Mouse (Mus musculus): ENCODE data around the gene Rasal2. TPM values are rescaled to one million over a fixed set of nuclear protein-coding genes. Genes with fewer than 3 reads are reported as not detected.

Rasal2 gene
- polyA plus RNA-seq, 1 experiment from 2014 or later, result 12.8 TPM

DNA sequence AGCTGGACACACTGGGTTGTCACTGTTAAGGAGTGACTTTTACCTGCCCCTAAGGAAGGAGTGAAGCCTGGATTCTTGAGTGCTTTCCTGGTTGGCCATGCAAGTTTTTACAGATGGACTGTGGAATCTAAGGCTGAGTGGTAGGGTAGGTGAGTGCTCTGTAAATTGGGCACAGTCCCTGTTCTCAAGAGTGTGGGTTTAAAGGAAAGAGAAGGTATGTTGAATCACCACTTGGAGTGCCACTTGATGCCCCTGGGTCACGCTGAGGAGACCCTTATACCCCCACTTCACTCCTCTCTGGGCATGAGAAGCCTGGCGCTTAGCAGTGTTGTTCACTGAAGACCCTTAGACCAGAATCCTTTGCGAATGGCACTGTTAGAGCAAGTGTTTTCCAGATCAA, 295.0 kb downstream of the Rasal2 start:
- Histone ChIP-seq H3K27me3 (no peaks in the 10 kb centered on the region), H3K9me3 (no peaks in the 10 kb centered on the region), H3K4me3 (no peak overlapping the region), H3K27ac (no peak overlapping the region), H3K9ac (no peak overlapping the region), H3K36me3 (no peaks in the 10 kb centered on the region), H3K4me1 (no peaks in the 10 kb centered on the region), H3K4me2 (no peak overlapping the region)
- ATAC-seq (ENCODE audit: insufficient number of reproducible peaks, low FRiP score, low TSS enrichment, low read depth), result no peak
- WGBS, result 89% methylated on average over 3 of the region's 3 CpGs

DNA sequence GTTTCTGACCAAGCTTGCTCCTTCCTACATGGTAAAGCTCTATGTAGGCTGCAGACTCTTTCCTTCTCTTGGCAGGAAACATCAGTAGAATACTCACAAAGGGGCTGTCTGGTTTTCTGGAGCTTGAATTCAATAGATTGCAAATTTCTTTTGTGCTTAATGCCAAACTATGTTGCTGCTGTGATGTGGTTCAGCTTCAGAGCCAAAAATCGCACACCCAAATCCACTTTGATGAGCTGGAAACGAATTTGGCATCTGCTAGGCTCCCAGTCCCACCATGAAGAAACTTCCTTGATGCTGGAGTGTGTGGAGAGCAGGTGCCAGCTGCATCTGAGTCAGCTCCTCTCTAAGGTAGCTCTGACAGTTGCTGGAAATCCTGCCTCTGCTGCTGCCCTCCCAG, 297.9 kb downstream of the Rasal2 start:
- H3K9me3 ChIP-seq, result no peaks in the 10 kb centered on the region
- no peak overlapping the region for H3K9ac ChIP-seq
- ATAC-seq (ENCODE audit: insufficient number of reproducible peaks, low FRiP score, low TSS enrichment, low read depth), result no peak
- H3K27me3 ChIP-seq, result no peaks in the 10 kb centered on the region
- WGBS, result 65% methylated on average over 2 of the region's 2 CpGs
- H3K27ac ChIP-seq, result no peak overlapping the region
- no peak overlapping the region for H3K4me3 ChIP-seq
- 0 out of 2 replicates have a peak, but pooled peaks cover 4% of the 10 kb centered on the region for H3K4me1 ChIP-seq
- H3K4me2 ChIP-seq, result no peak overlapping the region
- H3K36me3 ChIP-seq, result no peaks in the 10 kb centered on the region

DNA sequence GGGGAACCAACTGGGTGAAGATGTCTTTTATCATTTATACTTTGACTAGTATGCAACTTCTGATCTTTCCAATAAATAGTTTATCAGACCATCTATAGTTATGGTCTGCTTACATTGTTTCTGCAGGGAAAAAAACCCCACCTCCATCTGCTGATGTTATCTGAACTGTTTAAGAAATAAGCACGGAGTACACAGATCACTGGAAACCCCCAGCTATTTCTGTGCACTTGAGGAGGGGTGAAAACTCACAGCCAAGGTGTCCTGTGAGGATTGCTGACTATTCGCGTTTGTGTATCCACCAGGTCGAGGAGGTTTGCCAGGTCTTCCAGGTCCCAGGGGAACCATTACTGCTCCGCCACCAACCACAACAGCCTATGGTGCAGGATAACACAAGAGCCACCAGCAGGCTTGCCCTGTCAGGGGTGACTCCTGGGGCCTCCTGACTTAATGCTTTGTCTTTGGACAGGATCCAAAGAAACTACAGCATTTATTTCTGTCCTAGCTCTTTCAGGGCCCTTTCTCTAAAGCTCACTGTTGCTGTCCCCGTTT, 302.0 kb downstream of the Rasal2 start:
- no peak overlapping the region for H3K4me3 ChIP-seq
- H3K9ac ChIP-seq, result no peak overlapping the region
- no peaks in the 10 kb centered on the region for H3K27me3 ChIP-seq
- H3K9me3 ChIP-seq, result no peaks in the 10 kb centered on the region
- H3K4me2 ChIP-seq, result no peak overlapping the region
- 59% methylated on average over 6 of the region's 6 CpGs for WGBS
- H3K4me1 ChIP-seq, result 0 out of 2 replicates have a peak, but pooled peaks cover 4% of the 10 kb centered on the region
- H3K27ac ChIP-seq, result no peak overlapping the region
- H3K36me3 ChIP-seq, result no peaks in the 10 kb centered on the region
- ATAC-seq (ENCODE audit: insufficient number of reproducible peaks, low FRiP score, low TSS enrichment, low read depth), result no peak

DNA sequence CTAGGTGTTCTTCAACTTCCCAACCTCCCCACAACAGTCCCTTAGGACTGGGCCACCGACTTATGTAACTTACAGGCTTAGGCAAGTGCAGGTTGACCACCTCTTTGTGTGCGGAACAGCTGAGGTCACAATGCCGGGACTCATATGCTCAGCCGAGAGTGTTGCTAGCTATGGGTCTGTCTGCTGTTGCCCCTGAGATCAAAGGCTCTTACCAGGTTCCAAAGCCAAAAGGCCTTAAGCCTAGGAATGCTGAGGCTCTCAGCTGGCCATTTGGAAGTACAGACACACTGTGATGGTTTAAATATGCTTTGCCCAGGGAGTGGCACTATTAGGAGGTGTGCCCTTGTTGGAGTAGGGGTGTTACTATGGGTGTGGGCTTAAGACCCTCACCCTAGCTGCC, 303.8 kb downstream of the Rasal2 start, which contains the start of gene Tex35:
Gene Tex35 (minus strand): TSS at position 101 of the 400 bp plus-strand sequence.
- Histone ChIP-seq H3K9me3 (no peaks in the 10 kb centered on the region), H3K27ac (no peak within 1 kb of the TSS), H3K36me3 (no peaks in the 10 kb centered on the region), H3K9ac (no peak within 1 kb of the TSS), H3K27me3 (no peaks in the 10 kb centered on the region), H3K4me2 (no peak within 1 kb of the TSS), H3K4me1 (0 out of 2 replicates have a peak, but pooled peaks cover 4% of the 10 kb centered on the region), H3K4me3 (no peak within 1 kb of the TSS)
- WGBS, result 84% methylated on average over 4 of the region's 4 CpGs
- ATAC-seq (ENCODE audit: insufficient number of reproducible peaks, low FRiP score, low TSS enrichment, low read depth), result no peak

DNA sequence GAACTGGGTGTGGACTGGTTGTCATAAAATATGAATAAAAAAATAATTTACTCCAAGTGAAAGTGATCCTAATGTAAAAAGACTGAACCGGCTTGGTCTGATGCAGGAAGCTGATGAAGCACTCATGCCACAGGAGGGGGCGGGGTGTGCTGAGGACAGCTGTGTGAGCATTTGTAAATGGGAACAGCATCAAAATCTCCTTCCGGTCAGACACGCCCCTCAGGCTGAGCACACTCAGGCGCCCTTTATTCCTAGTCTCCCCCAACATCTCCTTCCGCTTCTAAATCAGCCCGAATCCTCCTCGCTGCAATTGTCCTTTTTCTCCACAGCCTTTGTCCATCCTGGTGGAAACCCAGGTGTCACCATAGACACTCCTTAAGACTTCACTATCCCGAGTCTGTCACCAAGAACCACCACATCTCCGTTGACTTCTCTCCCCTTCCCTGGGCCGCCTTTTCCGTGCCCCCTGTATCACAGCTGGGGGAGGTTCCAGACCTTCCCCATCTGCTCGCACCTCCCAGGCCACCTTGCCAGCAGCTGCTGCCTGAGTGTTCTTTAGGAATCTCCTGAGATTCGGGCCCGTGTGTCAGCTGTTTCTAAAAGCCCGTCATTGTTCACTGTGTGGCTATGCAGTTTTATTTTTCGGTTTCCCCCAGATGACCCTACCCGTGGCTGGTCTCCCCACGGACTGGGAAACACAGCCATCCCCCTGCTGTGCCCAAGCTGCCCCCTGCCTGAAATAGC, 311.1 kb downstream of the Rasal2 start:
- peak overlapping the region; percentile 42 for H3K4me2 ChIP-seq
- no peak overlapping the region for H3K9ac ChIP-seq
- WGBS, result 16% methylated on average over 19 of the region's 19 CpGs
- 0 out of 2 replicates have a peak, but pooled peaks have one; percentile 44 for ATAC-seq (ENCODE audit: insufficient number of reproducible peaks, low FRiP score, low TSS enrichment, low read depth)
- peak overlapping the region; percentile 19 for H3K4me3 ChIP-seq
- H3K36me3 ChIP-seq, result no peaks in the 10 kb centered on the region
- no peaks in the 10 kb centered on the region for H3K27me3 ChIP-seq
- H3K9me3 ChIP-seq, result no peaks in the 10 kb centered on the region
- H3K27ac ChIP-seq, result no peak overlapping the region
- peaks cover 6% of the 10 kb centered on the region for H3K4me1 ChIP-seq

DNA sequence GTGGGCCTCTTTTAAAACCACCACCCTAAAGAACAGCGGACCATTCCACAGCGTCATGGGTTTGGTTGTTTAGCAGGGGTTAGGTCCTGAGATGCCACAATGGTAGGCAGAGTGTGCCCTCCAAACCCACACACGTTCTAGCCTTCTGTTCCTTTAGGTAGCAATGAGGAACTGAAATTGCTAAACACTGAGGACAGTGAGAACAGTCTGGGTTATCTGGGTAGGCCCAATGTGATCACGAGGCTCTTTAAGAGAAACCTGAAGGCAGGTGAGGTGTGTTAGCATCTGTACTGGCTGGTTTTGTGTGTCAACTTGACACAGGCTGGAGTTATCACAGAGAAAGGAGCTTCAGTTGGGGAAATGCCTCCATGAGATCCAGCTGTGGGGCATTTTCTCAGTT, 316.9 kb downstream of the Rasal2 start:
- Histone ChIP-seq H3K27ac (no peak overlapping the region), H3K4me2 (no peak overlapping the region), H3K36me3 (no peaks in the 10 kb centered on the region), H3K4me1 (no peaks in the 10 kb centered on the region), H3K4me3 (no peak overlapping the region), H3K9ac (no peak overlapping the region), H3K9me3 (no peaks in the 10 kb centered on the region), H3K27me3 (no peaks in the 10 kb centered on the region)
- WGBS, result 85% methylated on average over 4 of the region's 4 CpGs
- ATAC-seq (ENCODE audit: insufficient number of reproducible peaks, low FRiP score, low TSS enrichment, low read depth), result no peak

DNA sequence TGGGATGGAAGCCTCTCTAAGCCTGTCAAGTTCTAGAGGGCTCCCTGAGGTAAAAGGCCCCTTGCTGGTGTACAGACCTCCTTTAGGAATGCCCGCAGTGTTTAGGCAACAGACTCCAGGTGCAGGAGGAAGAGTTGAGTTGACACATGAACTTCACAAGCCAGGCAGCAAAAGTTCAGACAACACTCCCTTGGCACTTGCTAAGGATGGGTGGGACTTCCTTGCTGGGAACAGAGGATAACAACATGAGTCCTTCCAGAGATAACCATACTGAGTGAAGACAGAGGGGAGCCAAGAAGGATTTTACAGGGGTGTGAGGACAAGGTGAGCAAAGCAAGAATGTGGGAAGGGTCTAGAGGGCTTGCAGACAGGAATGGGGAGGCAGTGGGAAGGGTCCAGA, 319.8 kb downstream of the Rasal2 start:
- no peaks in the 10 kb centered on the region for H3K27me3 ChIP-seq
- no peaks in the 10 kb centered on the region for H3K4me1 ChIP-seq
- no peak overlapping the region for H3K27ac ChIP-seq
- 85% methylated on average over 1 of the region's 1 CpGs for WGBS
- no peak overlapping the region for H3K4me3 ChIP-seq
- H3K9me3 ChIP-seq, result no peaks in the 10 kb centered on the region
- no peaks in the 10 kb centered on the region for H3K36me3 ChIP-seq
- H3K9ac ChIP-seq, result no peak overlapping the region
- no peak overlapping the region for H3K4me2 ChIP-seq
- ATAC-seq (ENCODE audit: insufficient number of reproducible peaks, low FRiP score, low TSS enrichment, low read depth), result no peak

DNA sequence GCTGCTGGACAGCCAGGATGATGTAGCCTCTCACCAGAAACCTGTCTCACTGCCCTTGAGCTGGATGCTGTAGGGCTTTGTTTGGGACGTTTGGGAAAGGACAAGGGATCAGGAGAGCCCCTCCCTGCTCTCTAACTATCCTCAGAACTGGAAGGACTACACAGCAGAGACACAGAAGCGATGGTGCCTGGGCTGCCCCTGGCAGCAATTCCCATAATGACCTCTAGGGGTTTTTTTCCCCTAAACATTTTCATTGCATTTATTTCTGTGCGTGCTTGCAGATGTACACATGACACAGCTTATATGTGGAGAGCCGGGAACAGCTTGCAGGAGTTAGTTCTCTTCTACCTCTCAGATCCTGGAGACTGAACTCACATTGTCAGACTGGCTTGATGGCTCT, 320.3 kb downstream of the Rasal2 start:
- 50% methylated on average over 4 of the region's 4 CpGs for WGBS

DNA sequence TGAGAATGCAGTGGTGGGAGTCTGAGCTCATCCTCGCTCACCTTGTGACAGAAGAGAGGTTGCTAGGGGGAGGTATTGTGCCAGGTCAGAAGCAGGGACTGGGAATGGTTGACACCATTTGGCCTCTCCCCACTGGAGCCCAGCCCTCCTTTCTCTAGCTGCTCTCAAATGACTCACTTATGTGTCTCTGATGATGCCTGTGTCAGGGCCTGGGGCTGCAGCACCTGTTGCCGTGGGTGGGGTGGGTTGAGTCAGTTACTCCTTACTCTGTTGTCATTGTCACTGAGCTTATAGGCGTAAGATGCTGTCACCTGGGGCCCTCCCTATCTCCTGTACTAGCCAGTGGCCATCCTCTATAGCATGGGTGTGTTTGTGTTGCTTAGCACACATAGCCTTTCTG, 321.6 kb downstream of the Rasal2 start:
- no peaks in the 10 kb centered on the region for H3K9me3 ChIP-seq
- peaks cover 8% of the 10 kb centered on the region; the same call in 1 of the 2 replicates for H3K4me1 ChIP-seq
- H3K27ac ChIP-seq, result no peak overlapping the region
- H3K4me3 ChIP-seq, result no peak overlapping the region
- no peak overlapping the region for H3K9ac ChIP-seq
- no peaks in the 10 kb centered on the region for H3K27me3 ChIP-seq
- WGBS, result 52% methylated on average over 3 of the region's 3 CpGs
- no peaks in the 10 kb centered on the region for H3K36me3 ChIP-seq
- no peak overlapping the region for H3K4me2 ChIP-seq
- no peak for ATAC-seq (ENCODE audit: insufficient number of reproducible peaks, low FRiP score, low TSS enrichment, low read depth)

More for the DNA sequence above, 320.3 kb downstream of the Rasal2 start:
- Histone ChIP-seq H3K36me3 (no peaks in the 10 kb centered on the region), H3K27me3 (no peaks in the 10 kb centered on the region), H3K4me2 (no peak overlapping the region), H3K9ac (no peak overlapping the region), H3K4me1 (no peaks in the 10 kb centered on the region), H3K4me3 (no peak overlapping the region), H3K27ac (no peak overlapping the region), H3K9me3 (no peaks in the 10 kb centered on the region)
- ATAC-seq (ENCODE audit: insufficient number of reproducible peaks, low FRiP score, low TSS enrichment, low read depth), result no peak

DNA sequence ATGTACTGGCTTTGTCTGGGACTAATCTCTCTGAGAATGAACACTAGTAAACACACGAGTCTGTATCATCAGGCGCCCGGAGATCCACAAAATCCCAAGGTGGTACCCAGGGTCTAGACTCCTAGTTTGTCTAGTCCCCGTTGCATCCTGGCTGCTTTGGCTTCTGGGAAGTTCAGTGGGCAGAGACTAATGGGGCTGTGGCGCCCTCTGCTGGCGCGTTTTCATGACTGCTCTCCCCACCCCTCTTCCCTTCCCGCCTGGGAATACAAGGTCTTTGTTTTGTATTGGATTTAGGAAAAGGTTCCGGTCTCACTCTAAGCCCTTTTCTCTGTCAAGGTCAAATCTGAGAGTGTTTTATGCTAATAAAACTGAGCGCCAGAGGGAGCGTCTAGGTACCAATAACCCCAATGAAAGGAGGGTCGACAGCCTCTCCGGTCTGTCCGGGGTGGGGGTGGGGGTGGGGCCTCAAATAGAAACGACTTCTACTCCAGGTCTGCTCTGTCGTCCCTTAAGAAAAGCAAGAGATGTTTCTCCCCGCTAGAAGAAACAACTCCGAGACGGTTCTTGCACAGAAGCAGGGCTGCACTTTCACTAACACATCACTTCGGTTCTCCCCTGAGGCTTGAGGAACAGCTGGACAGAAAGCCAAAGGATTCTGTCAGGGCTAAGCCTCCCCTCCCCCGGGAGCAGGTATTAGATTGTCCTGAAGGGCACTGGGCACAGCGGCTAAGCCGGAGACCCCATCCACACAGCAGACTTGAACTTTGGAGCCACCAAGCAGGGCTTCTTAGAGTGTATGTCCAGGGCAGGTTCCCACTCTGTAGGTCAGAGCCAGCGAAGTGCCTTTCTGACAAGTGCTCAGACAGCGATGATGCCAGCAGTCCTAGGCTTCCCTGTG, 326.0 kb downstream of the Rasal2 start:
- Histone ChIP-seq H3K4me1 (peaks cover 13% of the 10 kb centered on the region; the same call in 1 of the 2 replicates), H3K4me3 (peak overlapping the region; percentile 40), H3K36me3 (no peaks in the 10 kb centered on the region), H3K9ac (no peak overlapping the region), H3K27ac (no peak overlapping the region), H3K9me3 (no peaks in the 10 kb centered on the region), H3K4me2 (peak overlapping the region; percentile 56), H3K27me3 (no peaks in the 10 kb centered on the region)
- 11% methylated on average over 25 of the region's 25 CpGs for WGBS
- no peak for ATAC-seq (ENCODE audit: insufficient number of reproducible peaks, low FRiP score, low TSS enrichment, low read depth)

Measured in limb, embryonic 15.5 days (tissue).